Mouse (Mus musculus) intestine, embryonic 16.5 days (tissue): ENCODE measurements at regions not wholly inside any gene's neighbourhood (a gene's known extent, or its start where the extent isn't known, plus 50 kb on each side); places are given as distances from the start of the nearest gene placed in this dataset.

Experiments
- ATAC-seq: fragments of 200-750 bp; cut with Nextera tagmentation; 2 replicates; pipeline ENCODE4 v1.8.0; 2017; ENCODE audit warnings: moderate TSS enrichment, moderate library complexity
- H3K27ac ChIP-seq: fragments of 300-500 bp; sonication (generic); 2 replicates; pipeline ENCODE4 v1.5.1; 2014; ENCODE audit warnings: mild to moderate bottlenecking, low read length
- H3K27me3 ChIP-seq: fragments of 300-500 bp; sonication (generic); replicated peaks from 2 replicates; pipeline ENCODE4 v1.6.1; 2014; ENCODE audit warnings: low read length, control low read depth, mixed read lengths; ENCODE audit not compliant: control insufficient read depth, insufficient read depth
- H3K36me3 ChIP-seq: fragments of 300-500 bp; sonication (generic); 2 replicates; pipeline ENCODE4 v1.6.1; 2014; ENCODE audit warnings: low read length, control low read depth; ENCODE audit not compliant: control insufficient read depth, insufficient read depth
- H3K4me1 ChIP-seq: fragments of 300-500 bp; sonication (generic); 2 replicates; pipeline ENCODE4 v1.6.1; 2014; ENCODE audit warnings: low read length, control low read depth, mixed read lengths; ENCODE audit not compliant: control insufficient read depth, insufficient read depth
- H3K4me2 ChIP-seq: fragments of 300-500 bp; sonication (generic); 2 replicates; pipeline ENCODE4 v1.6.1; 2014; ENCODE audit warnings: low read depth, low read length, control low read depth
- H3K4me3 ChIP-seq: fragments of 300-500 bp; sonication (generic); 2 replicates; pipeline ENCODE4 v1.5.1; 2014; ENCODE audit warnings: mild to moderate bottlenecking, low read length
- H3K9ac ChIP-seq: fragments of 300-500 bp; sonication (generic); 2 replicates; pipeline ENCODE4 v1.6.1; 2014; ENCODE audit warnings: low read depth, low read length
- H3K9me3 ChIP-seq: fragments of 300-500 bp; sonication (generic); 2 replicates; pipeline ENCODE4 v1.6.1; 2016; ENCODE audit warnings: low read length, control low read depth; ENCODE audit not compliant: control insufficient read depth
- WGBS: fragments of 180-500 bp; shearing (Covaris S2); extraction: QIAGEN DNeasy Blood & Tissue Kit; methylation state at CpG from one replicate; pipeline ENCODE4 v1.1.7; 2014; 5-methylcytosine and 5-hydroxymethylcytosine counted together

GRCm38 (mm10) chr11:48605223-48605824, 194.8 kb upstream of the Rack1 start:
- H3K9me3 ChIP-seq, result no peaks in the 10 kb centered on the region
- no peak overlapping the region for H3K27ac ChIP-seq
- 31% methylated on average over 5 of the region's 5 CpGs for WGBS
- no peak for ATAC-seq
- H3K4me2 ChIP-seq, result no peak overlapping the region
- no peaks in the 10 kb centered on the region for H3K4me1 ChIP-seq
- no peaks in the 10 kb centered on the region for H3K36me3 ChIP-seq
- H3K4me3 ChIP-seq, result no peak overlapping the region
- H3K27me3 ChIP-seq, result no peaks in the 10 kb centered on the region
- H3K9ac ChIP-seq, result no peak overlapping the region

GRCm38 (mm10) chr11:48601096-48601495, 199.0 kb upstream of the Rack1 start:
- 82% methylated on average over 1 of the region's 1 CpGs for WGBS
- no peaks in the 10 kb centered on the region for H3K36me3 ChIP-seq
- H3K9ac ChIP-seq, result no peak overlapping the region
- H3K27me3 ChIP-seq, result no peaks in the 10 kb centered on the region
- H3K27ac ChIP-seq, result no peak overlapping the region
- no peak for ATAC-seq
- H3K4me1 ChIP-seq, result no peaks in the 10 kb centered on the region
- no peak overlapping the region for H3K4me3 ChIP-seq
- H3K9me3 ChIP-seq, result no peaks in the 10 kb centered on the region
- H3K4me2 ChIP-seq, result no peak overlapping the region

- H3K4me1 ChIP-seq, result no peaks in the 10 kb centered on the region
- H3K9ac ChIP-seq, result no peak overlapping the region
- WGBS, result 57% methylated on average over 5 of the region's 5 CpGs
- H3K4me3 ChIP-seq, result no peak overlapping the region
- no peak for ATAC-seq
- H3K4me2 ChIP-seq, result no peak overlapping the region
- no peaks in the 10 kb centered on the region for H3K9me3 ChIP-seq
- no peaks in the 10 kb centered on the region for H3K27me3 ChIP-seq
- H3K36me3 ChIP-seq, result no peaks in the 10 kb centered on the region
- H3K27ac ChIP-seq, result no peak overlapping the region
Observed at GRCm38 (mm10) chr11:48599573-48600127, 200.5 kb upstream of the Rack1 start.

GRCm38 (mm10) chr11:48599033-48599432, 201.1 kb upstream of the Rack1 start:
- Histone ChIP-seq H3K36me3 (no peaks in the 10 kb centered on the region), H3K27me3 (no peaks in the 10 kb centered on the region), H3K9me3 (no peaks in the 10 kb centered on the region), H3K27ac (no peak overlapping the region), H3K4me3 (no peak overlapping the region), H3K4me1 (no peaks in the 10 kb centered on the region), H3K4me2 (no peak overlapping the region), H3K9ac (no peak overlapping the region)
- ATAC-seq, result no peak

- H3K4me1 ChIP-seq, result no peaks in the 10 kb centered on the region
- 27% methylated on average over 5 of the region's 5 CpGs for WGBS
- H3K4me3 ChIP-seq, result no peak overlapping the region
- no peak overlapping the region for H3K4me2 ChIP-seq
- ATAC-seq, result no peak
- no peaks in the 10 kb centered on the region for H3K36me3 ChIP-seq
- no peak overlapping the region for H3K27ac ChIP-seq
- H3K9ac ChIP-seq, result no peak overlapping the region
- no peaks in the 10 kb centered on the region for H3K9me3 ChIP-seq
- H3K27me3 ChIP-seq, result no peaks in the 10 kb centered on the region
Observed at GRCm38 (mm10) chr11:48594429-48594828, 205.7 kb upstream of the Rack1 start.

- ATAC-seq, result no peak
Observed at GRCm38 (mm10) chr11:48588833-48589649, 211.1 kb upstream of the Rack1 start.

GRCm38 (mm10) chr11:48568769-48569168, 231.4 kb upstream of the Rack1 start:
- Histone ChIP-seq H3K27ac (no peak overlapping the region), H3K36me3 (no peaks in the 10 kb centered on the region), H3K9me3 (no peaks in the 10 kb centered on the region), H3K4me2 (no peak overlapping the region), H3K4me1 (no peaks in the 10 kb centered on the region), H3K27me3 (no peaks in the 10 kb centered on the region), H3K9ac (no peak overlapping the region), H3K4me3 (no peak overlapping the region)
- ATAC-seq, result no peak
- WGBS, result 74% methylated on average over 3 of the region's 3 CpGs

More at GRCm38 (mm10) chr11:48588833-48589649, 211.1 kb upstream of the Rack1 start:
- Histone ChIP-seq H3K36me3 (no peaks in the 10 kb centered on the region), H3K4me3 (no peak overlapping the region), H3K4me1 (no peaks in the 10 kb centered on the region), H3K27me3 (no peaks in the 10 kb centered on the region), H3K27ac (no peak overlapping the region), H3K9ac (no peak overlapping the region), H3K4me2 (no peak overlapping the region), H3K9me3 (no peaks in the 10 kb centered on the region)
- WGBS, result 31% methylated on average over 9 of the region's 9 CpGs

- Histone ChIP-seq H3K9me3 (no peaks in the 10 kb centered on the region), H3K9ac (no peak overlapping the region), H3K4me3 (no peak overlapping the region), H3K4me1 (no peaks in the 10 kb centered on the region), H3K36me3 (no peaks in the 10 kb centered on the region), H3K27ac (no peak overlapping the region), H3K27me3 (no peaks in the 10 kb centered on the region), H3K4me2 (no peak overlapping the region)
- ATAC-seq, result no peak
- WGBS, result 61% methylated on average over 6 of the region's 6 CpGs
Observed at GRCm38 (mm10) chr11:48567583-48568562, 232.3 kb upstream of the Rack1 start.

GRCm38 (mm10) chr11:48558053-48558452, 242.1 kb upstream of the Rack1 start:
- no peak overlapping the region for H3K4me3 ChIP-seq
- H3K9ac ChIP-seq, result no peak overlapping the region
- no peak for ATAC-seq
- no peaks in the 10 kb centered on the region for H3K36me3 ChIP-seq
- no peaks in the 10 kb centered on the region for H3K27me3 ChIP-seq
- no peak overlapping the region for H3K27ac ChIP-seq
- no peaks in the 10 kb centered on the region for H3K9me3 ChIP-seq
- no peak overlapping the region for H3K4me2 ChIP-seq
- H3K4me1 ChIP-seq, result no peaks in the 10 kb centered on the region
- 70% methylated on average over 1 of the region's 1 CpGs for WGBS
